Mouse (Mus musculus) skeletal muscle tissue, adult 2 months (tissue): ENCODE data around the gene Gm3776.
"Not testable (repeated sequence)": the region's sequence is repeated elsewhere in the genome, so short reads cannot be mapped to it uniquely, and the experiment has no call there.

ENCODE experiments used
- DNase-seq: peaks from one replicate; pipeline ENCODE4 v3.0.0-alpha.2; 2012; ENCODE audit warnings: low read depth, low spot score

Gene Gm3776

DNA sequence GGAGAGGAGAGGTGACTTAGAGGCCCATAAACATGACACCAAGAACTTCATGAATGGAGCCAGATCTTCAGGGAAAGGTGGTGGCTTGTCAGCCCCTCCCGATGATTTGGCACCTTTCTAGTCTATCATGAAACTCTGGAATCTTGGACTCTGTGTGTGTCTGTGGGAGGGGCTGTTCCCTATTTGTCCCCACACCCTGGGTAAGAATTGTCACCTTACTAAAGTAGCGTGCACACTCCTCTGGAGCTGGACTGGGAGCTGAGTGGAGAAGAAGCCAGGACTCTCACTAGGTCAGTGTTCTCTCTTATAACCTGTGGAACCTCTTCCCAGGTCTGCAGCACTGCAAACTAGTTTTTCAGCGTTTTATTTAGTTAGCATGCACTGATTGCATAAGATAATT, at the start of gene Gm3776:
TSS of gene Gm3776 (plus strand) at position 216 of the 400 bp plus-strand sequence.
- DNase-seq, result not testable (repeated sequence)

DNA sequence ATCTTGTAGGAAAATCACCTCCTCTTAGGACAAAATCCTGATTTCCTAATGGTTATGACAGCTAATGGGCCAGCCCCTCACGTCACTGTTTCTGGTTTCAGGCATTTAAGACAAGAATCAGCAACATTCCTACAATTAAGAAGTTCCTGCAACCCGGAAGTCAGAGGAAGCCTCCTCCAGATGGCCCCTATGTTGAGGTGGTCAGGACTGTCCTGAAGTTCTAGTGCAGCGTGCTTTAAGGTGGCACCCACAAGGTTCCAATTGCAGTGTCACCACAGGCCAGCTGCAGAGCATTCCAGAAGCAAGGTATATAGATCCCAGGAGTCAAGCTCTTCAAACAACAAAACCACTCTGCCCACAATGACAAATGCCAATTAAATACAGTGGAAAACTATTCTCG, 48.0 kb upstream of the Gm3776 start:
- DNase-seq, result no peak

DNA sequence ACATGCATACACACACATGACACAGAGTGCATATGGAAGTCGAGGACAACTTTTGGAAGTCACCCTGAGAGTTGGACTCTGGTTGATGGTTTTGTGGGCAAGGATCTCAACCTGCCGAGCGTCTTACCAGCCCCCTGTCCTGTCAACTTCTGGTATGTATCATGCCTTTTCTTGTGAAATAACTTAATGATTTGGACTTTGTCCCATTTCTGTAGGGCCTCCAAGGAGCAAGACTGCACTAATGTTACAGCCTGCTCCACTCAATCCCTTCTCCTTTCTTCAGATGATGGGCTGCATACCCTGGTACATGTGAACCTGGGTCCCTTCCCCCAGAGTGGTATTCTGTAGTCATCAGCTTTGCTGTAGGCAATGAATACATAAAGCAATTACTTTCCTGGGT, 46.9 kb upstream of the Gm3776 start:
- no peak for DNase-seq

DNA sequence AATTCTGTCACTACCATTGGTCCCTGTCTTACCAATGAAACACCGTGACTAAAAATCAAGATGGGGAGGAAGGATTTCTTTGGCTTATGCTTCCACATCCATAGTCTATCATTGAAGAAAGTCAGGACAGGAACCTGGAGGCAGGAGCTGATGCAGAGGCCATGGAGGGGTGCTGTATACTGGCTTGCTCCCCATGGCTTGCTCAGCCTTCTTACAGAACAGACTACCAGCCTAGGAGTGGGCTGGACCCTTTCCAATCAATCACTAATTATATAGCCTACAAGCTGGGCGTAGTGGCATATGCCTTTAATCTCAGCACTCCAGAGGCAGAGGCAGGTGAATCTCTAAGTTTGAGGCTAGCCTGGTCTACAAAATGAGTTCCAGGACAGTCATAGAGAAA, 46.1 kb upstream of the Gm3776 start:
- no peak for DNase-seq

DNA sequence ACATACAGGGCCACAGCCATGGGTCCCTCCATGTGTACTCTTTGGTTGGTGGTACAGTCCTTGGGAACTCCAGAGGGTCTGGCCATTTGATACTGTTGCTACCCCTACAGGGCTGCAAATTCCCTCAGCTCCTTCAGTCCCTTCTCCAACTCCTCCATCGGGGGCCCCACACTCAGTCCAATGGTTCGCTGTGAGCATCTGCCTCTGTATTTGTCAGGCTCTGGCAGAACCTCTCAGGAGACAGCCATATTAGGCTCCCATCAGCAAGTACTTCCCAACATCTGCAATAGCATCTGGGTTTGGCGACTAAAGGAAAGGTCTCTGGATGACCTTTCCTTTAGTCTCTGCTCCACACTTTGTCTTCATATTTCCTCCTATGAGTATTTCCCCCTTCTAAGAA, 45.4 kb upstream of the Gm3776 start:
- DNase-seq, result no peak

DNA sequence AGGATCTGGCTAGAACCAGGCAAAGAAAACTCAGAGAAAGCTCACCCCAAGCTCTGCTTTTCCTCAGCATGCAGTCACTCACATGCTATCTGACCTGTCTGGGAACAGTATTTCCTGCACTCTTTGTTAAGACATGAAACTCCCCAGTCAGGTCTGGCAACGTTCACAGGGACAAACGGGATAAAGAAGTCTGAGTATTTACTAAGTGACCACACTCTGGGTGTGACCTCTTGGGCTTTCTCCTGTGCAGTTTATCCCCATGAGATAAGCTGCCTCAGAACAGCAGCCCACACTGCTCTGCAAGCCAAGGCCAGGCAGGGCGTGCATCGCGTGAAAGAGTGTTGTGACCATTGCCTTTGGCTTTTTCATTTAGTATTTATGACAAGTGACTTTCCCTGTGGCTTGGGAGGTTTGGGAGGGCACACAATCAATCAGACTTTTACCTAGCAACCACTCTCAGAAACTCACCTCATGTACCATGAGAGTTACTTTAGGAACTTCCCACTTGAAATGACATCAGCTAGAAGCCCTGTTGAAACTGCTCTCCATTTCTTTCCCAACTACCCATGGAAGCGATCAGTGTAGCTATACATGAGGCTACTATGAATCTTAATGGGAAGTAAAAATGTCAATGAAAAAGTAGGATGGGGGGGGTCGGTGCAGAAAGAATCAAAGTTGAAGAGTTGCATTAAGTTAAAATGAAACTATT, 44.4 kb upstream of the Gm3776 start:
- DNase-seq, result no peak

DNA sequence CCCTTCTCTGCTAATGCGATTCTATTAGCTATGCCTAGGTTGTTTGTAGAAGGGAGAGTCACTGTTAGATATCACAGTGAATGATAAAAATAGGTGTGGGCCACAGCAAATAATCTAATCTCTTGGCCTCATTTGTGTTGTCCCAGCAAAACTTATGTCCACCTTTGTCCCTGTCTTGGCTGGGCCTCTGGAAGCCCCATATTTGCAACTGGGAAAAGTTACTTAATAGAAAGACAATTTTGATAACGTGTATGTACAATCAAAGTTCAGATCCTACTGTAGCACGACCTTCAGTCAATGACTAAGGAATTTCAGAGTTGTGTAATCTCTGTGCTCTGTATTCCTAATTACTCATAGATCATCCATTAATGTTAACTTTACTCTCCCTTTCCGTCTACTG, 39.9 kb upstream of the Gm3776 start:
- no peak for DNase-seq

DNA sequence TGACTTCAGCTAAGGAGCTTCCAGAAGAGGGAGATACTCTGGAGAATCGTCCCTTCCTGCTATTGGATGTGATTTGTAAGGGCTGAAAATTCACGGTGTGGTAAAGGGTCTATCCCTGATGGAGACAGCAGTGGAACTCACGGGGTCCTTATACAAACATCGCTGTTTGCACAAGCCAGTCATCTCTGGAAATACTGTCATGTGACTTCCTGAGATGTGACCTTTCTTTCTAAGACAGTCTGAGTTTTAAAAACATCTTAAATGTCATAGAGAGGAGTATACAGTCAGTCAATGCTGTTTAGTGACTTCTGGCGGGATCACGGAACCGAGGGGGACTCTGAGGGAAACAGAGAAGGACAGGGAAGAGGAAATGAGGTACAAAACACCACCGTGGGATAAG, 34.3 kb upstream of the Gm3776 start:
- no peak for DNase-seq

DNA sequence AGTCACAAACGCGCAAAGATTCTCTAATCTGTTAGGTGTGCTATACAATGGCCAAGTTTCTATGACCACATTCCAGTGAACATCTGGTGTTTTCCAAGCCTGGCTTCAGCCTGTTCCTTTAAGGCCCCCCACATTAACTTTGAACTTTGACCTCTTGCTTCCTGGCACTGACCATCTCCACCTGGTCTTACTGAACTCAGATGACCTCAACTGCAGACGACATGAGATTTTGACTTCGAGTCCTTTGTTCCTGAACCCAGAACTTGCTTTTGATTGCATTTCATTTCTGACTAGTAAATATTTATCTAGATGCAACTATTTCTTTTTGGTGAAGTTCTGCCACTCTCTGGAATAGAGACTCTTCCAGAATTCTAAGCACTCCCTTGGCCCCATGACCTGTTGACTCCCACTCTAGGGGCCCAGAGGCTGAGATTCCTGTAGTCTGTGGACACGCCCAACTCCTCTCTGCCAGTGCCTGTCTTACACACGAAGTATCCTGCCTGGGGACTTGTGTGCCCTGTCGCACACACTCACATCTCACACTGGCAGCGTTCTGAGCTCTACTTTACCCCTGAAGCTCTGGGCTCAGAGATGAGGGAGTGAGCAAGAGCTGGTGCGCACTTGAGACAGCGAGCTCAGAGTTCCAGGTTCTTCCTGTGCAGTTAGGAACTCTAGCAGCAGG, 33.6 kb upstream of the Gm3776 start:
- DNase-seq, result no peak

DNA sequence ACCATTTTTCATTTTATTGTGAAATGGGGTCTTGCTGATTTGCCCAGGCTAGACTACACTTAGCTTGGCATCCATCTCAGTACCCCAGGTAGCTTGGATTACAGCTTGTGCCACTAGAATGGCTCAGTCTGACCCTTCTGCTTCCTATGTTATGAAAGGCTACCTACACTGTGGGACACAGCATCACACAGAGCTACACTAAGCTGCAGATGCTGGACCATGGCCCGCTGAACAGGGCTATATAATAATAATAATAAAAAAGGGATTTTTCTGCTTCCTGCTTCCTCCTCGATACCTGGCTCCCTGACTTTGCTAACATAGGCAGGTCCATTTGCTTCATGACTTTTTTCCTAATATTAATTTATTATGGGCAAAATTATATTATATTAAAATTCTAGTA, 32.5 kb upstream of the Gm3776 start:
- DNase-seq, result no peak

DNA sequence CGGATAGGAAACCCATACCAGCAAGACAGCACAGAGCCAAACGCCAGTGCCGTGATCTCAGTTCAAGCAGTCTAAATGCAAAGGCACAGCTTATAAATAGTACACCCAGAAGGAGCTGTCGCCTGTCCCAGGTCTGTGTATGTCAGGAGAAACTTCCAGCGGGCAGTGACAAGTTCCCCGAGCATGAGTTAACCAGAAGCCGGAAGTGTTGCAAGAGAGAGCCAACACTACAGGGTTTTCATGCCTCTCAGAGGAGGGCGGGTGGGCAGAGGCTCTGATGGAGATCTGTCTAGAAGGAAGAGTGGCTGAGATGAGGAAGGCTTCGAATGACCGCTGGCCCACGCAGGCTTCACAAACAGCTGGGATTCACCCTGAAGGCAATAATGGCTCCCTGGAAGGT, 31.6 kb upstream of the Gm3776 start:
- DNase-seq, result peak; percentile 31

DNA sequence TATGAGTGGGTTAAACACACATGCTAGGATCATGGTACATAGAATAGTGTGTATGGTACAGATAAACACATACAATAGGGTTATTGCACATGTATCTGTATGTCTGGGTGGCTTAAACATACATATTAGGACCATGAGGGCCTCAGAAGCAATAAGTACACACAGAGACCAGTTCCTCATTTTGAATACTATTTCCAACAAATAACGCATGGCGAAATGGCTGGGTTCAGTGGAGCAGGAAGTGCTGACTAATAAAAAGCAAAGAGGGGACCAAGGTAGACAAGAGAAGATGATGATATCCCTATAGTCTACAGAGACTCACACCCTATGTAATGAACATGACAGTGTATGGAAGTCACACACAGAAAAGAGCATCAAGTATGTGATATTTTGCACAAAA, 28.8 kb upstream of the Gm3776 start:
- DNase-seq, result no peak

DNA sequence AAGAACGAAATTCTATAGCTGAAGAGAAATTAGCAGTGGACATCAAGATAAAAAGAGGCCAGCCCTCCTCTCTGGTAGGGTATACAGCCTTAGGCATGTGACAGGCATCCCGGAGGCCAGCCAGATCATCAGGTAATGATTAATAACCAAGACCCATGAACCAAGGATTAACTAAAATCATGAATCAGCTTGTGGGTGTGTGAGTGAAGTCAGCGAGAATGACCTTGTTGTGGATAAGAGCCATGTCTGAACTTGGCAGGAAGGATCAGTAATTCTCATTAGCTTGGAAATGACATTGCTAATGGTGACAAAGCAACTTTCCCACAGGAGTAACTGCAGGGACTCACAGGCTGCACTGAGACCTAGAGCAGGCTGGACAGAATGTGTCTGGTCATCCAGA, 27.3 kb upstream of the Gm3776 start:
- DNase-seq, result not testable (repeated sequence)

DNA sequence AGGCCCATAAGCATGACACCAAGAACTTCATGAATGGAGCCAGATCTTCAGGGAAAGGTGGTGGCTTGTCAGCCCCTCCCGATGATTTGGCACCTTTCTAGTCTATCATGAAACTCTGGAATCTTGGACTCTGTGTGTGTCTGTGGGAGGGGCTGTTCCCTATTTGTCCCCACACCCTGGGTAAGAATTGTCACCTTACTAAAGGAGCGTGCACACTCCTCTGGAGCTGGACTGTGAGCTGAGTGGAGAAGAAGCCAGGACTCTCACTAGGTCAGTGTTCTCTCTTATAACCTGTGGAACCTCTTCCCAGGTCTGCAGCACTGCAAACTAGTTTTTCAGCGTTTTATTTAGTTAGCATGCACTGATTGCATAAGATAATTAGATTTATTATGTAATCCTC, 26.5 kb upstream of the Gm3776 start, which contains the start of gene Gsta1:
TSS of gene Gsta1 (plus strand) at position 196 of the 400 bp plus-strand sequence.
- DNase-seq, result not testable (repeated sequence)

DNA sequence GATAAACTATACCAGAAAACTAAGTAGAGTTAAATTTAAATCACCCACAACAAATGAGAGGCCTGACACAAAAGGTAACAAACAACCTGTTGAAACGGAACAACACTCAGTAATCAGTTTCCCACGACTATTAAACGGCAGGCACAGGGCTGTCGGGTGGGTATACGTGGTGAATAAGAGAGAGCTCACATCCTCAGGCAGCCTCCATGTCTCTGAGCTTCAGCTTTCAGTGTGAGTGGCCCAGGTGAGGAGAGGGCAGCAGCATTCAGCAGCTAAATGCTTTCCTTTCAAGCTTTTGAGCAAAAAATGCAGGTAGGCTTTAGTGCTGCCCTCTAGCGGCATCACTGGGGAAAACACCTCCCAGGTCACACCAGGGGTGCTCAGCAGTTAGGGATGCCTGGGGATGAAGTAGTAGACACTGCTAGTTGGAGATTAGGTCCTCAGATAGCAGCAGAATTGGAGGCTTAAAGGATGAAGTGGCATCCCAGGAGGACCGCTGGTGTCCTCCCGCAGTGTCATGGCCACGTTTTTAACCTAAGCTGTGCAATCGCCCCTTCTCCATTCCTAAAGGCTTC, 23.7 kb upstream of the Gm3776 start:
- DNase-seq, result not testable (repeated sequence)

DNA sequence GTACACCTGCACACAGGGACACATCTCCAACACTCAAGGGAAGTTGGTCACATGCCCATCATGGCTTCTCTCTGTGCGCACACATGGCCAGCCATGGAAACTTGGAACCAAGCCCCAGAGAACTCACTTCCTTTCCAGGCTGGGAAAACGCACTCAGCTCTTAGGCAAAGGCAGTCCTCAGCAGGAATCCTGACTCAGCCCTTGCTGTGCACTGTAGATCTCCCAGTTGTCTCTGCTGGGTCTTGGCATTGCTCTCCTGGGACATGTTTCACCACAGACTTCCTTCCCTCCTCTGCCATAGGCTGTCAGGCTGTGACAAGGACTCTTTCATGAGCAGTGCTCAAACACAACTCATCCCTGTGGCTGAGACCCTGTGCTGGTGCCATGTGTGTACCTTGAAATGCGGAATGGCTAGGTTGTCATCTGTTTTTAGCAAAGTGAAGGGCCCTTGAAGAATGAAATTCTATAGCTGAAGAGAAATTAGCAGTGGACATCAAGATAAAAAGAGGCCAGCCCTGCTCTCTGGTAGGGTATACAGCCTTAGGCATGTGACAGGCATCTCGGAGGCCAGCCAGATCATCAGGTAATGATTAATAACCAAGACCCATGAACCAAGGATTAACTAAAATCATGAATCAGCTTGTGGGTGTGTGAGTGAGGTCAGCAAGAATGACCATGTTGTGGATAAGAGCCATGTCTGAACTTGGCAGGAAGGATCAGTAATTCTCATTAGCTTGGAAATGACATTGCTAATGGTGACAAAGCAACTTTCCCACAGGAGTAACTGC, 1.1 kb upstream of the Gm3776 start:
- peak; percentile 10 for DNase-seq

DNA sequence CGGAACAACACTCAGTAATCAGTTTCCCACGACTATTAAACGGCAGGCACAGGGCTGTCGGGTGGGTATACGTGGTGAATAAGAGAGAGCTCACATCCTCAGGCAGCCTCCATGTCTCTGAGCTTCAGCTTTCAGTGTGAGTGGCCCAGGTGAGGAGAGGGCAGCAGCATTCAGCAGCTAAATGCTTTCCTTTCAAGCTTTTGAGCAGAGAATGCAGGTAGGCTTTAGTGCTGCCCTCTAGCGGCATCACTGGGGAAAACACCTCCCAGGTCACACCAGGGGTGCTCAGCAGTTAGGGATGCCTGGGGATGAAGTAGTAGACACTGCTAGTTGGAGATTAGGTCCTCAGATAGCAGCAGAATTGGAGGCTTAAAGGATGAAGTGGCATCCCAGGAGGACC, 2.8 kb downstream of the Gm3776 start:
- not testable (repeated sequence) for DNase-seq

DNA sequence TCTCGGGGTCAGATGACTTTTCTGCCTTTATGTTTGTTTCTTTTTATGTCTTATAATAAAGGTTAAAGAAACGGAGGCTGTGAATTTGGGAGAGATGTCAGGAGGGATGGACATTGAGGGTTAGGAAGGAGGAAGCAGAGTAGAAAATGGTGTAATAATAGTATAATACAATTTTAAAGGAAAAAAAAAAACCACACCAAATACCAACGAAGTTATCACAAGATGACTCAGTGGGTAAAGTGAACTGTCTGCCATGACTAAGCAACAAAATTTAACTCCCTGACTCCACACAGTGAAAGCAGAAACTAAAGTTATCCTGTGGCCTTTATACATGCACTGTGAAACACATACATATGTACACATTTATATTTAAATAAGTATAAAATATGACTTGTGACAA, 14.0 kb downstream of the Gm3776 start:
- DNase-seq, result not testable (repeated sequence)

DNA sequence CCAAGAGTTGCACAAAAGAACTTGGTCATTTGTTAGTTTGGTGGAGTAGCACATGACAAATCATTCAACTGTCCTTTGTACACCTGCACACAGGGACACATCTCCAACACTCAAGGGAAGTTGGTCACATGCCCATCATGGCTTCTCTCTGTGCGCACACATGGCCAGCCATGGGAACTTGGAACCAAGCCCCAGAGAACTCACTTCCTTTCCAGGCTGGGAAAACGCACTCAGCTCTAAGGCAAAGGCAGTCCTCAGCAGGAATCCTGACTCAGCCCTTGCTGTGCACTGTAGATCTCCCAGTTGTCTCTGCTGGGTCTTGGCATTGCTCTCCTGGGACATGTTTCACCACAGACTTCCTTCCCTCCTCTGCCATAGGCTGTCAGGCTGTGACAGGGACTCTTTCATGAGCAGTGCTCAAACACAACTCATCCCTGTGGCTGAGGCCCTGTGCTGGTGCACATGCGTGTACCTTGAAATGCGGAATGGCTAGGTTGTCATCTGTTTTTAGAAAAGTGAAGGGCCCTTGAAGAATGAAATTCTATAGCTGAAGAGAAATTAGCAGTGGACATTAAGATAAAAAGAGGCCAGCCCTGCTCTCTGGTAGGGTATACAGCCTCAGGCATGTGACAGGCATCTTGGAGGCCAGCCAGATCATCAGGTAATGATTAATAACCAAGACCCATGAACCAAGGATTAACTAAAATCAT, 25.2 kb downstream of the Gm3776 start:
- DNase-seq, result not testable (repeated sequence)

DNA sequence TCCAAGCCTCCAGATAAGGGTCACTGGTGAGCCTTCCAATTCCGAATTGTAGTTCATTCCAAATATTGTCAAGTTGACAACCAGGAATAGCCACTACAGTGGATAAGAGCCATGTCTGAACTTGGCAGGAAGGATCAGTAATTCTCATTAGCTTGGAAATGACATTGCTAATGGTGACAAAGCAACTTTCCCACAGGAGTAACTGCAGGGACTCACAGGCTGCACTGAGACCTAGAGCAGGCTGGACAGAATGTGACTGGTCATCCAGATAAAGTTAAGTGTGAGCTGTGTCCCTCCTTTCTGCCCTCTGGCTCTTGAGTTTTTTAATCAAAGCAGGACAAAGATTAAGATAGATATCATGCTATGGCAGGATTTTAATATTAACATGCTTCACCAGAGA, 32.1 kb downstream of the Gm3776 start:
- DNase-seq, result not testable (repeated sequence)

DNA sequence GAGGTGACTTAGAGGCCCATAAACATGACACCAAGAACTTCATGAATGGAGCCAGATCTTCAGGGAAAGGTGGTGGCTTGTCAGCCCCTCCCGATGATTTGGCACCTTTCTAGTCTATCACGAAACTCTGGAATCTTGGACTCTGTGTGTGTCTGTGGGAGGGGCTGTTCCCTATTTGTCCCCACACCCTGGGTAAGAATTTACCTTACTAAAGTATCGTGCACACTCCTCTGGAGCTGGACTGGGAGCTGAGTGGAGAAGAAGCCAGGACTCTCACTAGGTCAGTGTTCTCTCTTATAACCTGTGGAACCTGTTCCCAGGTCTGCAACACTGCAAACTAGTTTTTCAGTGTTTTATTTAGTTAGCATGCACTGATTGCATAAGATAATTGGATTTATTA, 32.8 kb downstream of the Gm3776 start, which contains the start of gene Gm10639:
TSS of gene Gm10639 (plus strand) at position 201 of the 400 bp plus-strand sequence.
- not testable (repeated sequence) for DNase-seq
